Mouse (Mus musculus): ENCODE data around the gene Ube2e3. TPM values are rescaled to one million over a fixed set of nuclear protein-coding genes. Genes with fewer than 3 reads are reported as not detected.

Gene Ube2e3
- total RNA-seq, 4 experiments from 2014 or later: 27.3 to 33.9 (median 29.8) TPM

- no peak for DNase-seq (ENCODE audit: low spot score in 2 of 2)
These were observed 14.1 kb downstream of the Ube2e3 start for GRCm38 (mm10) chr2:78882068-78882467.

GRCm38 (mm10) chr2:78882743-78883433 is 15.0 kb downstream of the Ube2e3 start:
- DNase-seq (ENCODE audit: low spot score in 2 of 2): no peak

GRCm38 (mm10) chr2:78886446-78886845 is 18.5 kb downstream of the Ube2e3 start:
- no peak for DNase-seq (ENCODE audit: low spot score in 2 of 2)

- no peak for DNase-seq (ENCODE audit: low spot score in 2 of 2)
These were observed 20.3 kb downstream of the Ube2e3 start for GRCm38 (mm10) chr2:78888190-78888589.

- DNase-seq (ENCODE audit: low spot score in 2 of 2): no peak
These were observed 27.3 kb downstream of the Ube2e3 start for GRCm38 (mm10) chr2:78895216-78895615.

- DNase-seq (ENCODE audit: low spot score in 2 of 2): no peak
These were observed 38.0 kb downstream of the Ube2e3 start for GRCm38 (mm10) chr2:78905916-78906315.

- DNase-seq (ENCODE audit: low spot score in 2 of 2): no peak
These were observed 43.6 kb downstream of the Ube2e3 start for GRCm38 (mm10) chr2:78911516-78911915.

GRCm38 (mm10) chr2:78914861-78915260 is 46.9 kb downstream of the Ube2e3 start:
- no peak for DNase-seq (ENCODE audit: low spot score in 2 of 2)

- no peak for DNase-seq (ENCODE audit: low spot score in 2 of 2)
These were observed 55.2 kb downstream of the Ube2e3 start for GRCm38 (mm10) chr2:78922980-78923674.

GRCm38 (mm10) chr2:78925807-78926206 is 57.9 kb downstream of the Ube2e3 start:
- no peak for DNase-seq (ENCODE audit: low spot score in 2 of 2)

GRCm38 (mm10) chr2:78927625-78928024 is 59.7 kb downstream of the Ube2e3 start:
- DNase-seq (ENCODE audit: low spot score in 2 of 2): no peak

GRCm38 (mm10) chr2:78928080-78928479 is 60.2 kb downstream of the Ube2e3 start:
- no peak for DNase-seq (ENCODE audit: low spot score in 2 of 2)

- DNase-seq (ENCODE audit: low spot score in 2 of 2): no peak
These were observed 63.4 kb downstream of the Ube2e3 start for GRCm38 (mm10) chr2:78931358-78931757.

- no peak for DNase-seq (ENCODE audit: low spot score in 2 of 2)
These were observed 91.5 kb downstream of the Ube2e3 start for GRCm38 (mm10) chr2:78959451-78959850.

- DNase-seq (ENCODE audit: low spot score in 2 of 2): no peak
These were observed 92.4 kb downstream of the Ube2e3 start for GRCm38 (mm10) chr2:78960288-78960687.

GRCm38 (mm10) chr2:78961023-78961422 is 93.1 kb downstream of the Ube2e3 start:
- no peak for DNase-seq (ENCODE audit: low spot score in 2 of 2)

- no peak for DNase-seq (ENCODE audit: low spot score in 2 of 2)
These were observed 93.7 kb downstream of the Ube2e3 start for GRCm38 (mm10) chr2:78961580-78961979.

- no peak for DNase-seq (ENCODE audit: low spot score in 2 of 2)
These were observed 97.1 kb downstream of the Ube2e3 start for GRCm38 (mm10) chr2:78964995-78965394.

- no peak for DNase-seq (ENCODE audit: low spot score in 2 of 2)
These were observed 97.5 kb downstream of the Ube2e3 start for GRCm38 (mm10) chr2:78965396-78965795.

GRCm38 (mm10) chr2:78970088-78970487 is 102.2 kb downstream of the Ube2e3 start:
- no peak for DNase-seq (ENCODE audit: low spot score in 2 of 2)
